24 mouse cellular contexts compared by ENCODE assay signal in genomic region chr17:26635951-26636350, GRCm38 (mm10). TPM values are rescaled to one million over a fixed set of nuclear protein-coding genes. Genes with fewer than 3 reads are reported as not detected.
DNase-seq lines count a peak whose midpoint lies in the region; ATAC-seq and TF ChIP-seq lines count a peak whose summit lies in the region.
"Had no signal": no experiment of that assay in that cellular context is flagged by ENCODE, and none has a peak within 500 bp of the region (broad histone marks: within the 10 kb centered on the region; RNA-seq: fewer than 3 reads in every experiment).

No protein-coding gene starts in this region.

- 81% methylated on average over 7 of the region's 7 CpGs for WGBS in kidney, postnatal 0 days
- 62% methylated on average over 7 of the region's 7 CpGs for WGBS in liver, embryonic 16.5 days (ENCODE audit: insufficient replicate concordance)
- 66% methylated on average over 7 of the region's 7 CpGs for WGBS in liver, postnatal 0 days (ENCODE audit: insufficient replicate concordance)

- H3K9ac ChIP-seq in kidney, postnatal 0 days (ENCODE audit: low read depth, low read length): no peak overlapping the region
- no peak overlapping the region for H3K9ac ChIP-seq in liver, embryonic 16.5 days (ENCODE audit: low read depth, low read length)
- no peak overlapping the region for H3K9ac ChIP-seq in liver, postnatal 0 days (replicated peaks)
- H3K9ac ChIP-seq: embryonic facial prominence, embryonic 12.5 days; forebrain, embryonic 13.5 days; forebrain, embryonic 15.5 days; forebrain, postnatal 0 days had no signal

- no peak for TF ChIP-seq EP300 in liver, postnatal 0 days (IDR thresholded peaks at IDR 0.05; ENCODE audit: low read depth)

- H3K27ac ChIP-seq in kidney, postnatal 0 days: peak overlapping the region; percentile 22; the same call in 1 of the 2 replicates
- H3K27ac ChIP-seq in liver, embryonic 16.5 days (ENCODE audit: low read length): no peak overlapping the region
- H3K27ac ChIP-seq in liver, postnatal 0 days (ENCODE audit: low read depth): no peak overlapping the region
- H3K27ac ChIP-seq: embryonic facial prominence, embryonic 10.5 days; embryonic facial prominence, embryonic 12.5 days; forebrain, embryonic 13.5 days; forebrain, embryonic 15.5 days had no signal

- DNase-seq in adrenal gland, postnatal 14 days: peak; percentile 3
- no peak for DNase-seq in adrenal gland, postnatal 4 days (ENCODE audit: low spot score in 2 of 2)
- DNase-seq in kidney, postnatal 0 days (ENCODE audit: low spot score): no peak
- no peak for DNase-seq in kidney, postnatal 25 days
- no peak for DNase-seq in liver, postnatal 0 days
- DNase-seq: adrenal gland, adult 8-10 months; adrenal gland, postnatal 25 days; B cell, adult 2 months; cerebellum, adult 11-12 months; cerebellum, adult 2 months; cerebellum, adult 9-10 months; cerebellum, postnatal 10 days; cerebellum, postnatal 25 days; forebrain, postnatal 0 days had no signal

- no peak for ATAC-seq in kidney, postnatal 0 days (replicated peaks; ENCODE audit: low FRiP score, low read depth)
- ATAC-seq in liver, embryonic 16.5 days (ENCODE audit: low read depth): peak; percentile 17; the same call in 1 of the 2 replicates
- ATAC-seq in liver, postnatal 0 days: no peak
- ATAC-seq: activated CD4-positive, CD25-positive, alpha-beta regulatory T cell, adult 4 months; CD4-positive, CD25-positive, alpha-beta regulatory T cell, adult 4 months; forebrain, embryonic 13.5 days; forebrain, embryonic 15.5 days; forebrain, postnatal 0 days; Patski had no signal

- H3K4me3 ChIP-seq in kidney, postnatal 0 days (replicated peaks; ENCODE audit: low read depth, low read length): no peak overlapping the region
- no peak overlapping the region for H3K4me3 ChIP-seq in liver, embryonic 16.5 days (ENCODE audit: low read depth, low read length)
- H3K4me3 ChIP-seq in liver, postnatal 0 days (ENCODE audit: low read depth, low read length): no peak overlapping the region
- H3K4me3 ChIP-seq: embryonic facial prominence, embryonic 10.5 days; embryonic facial prominence, embryonic 12.5 days; forebrain, embryonic 13.5 days; forebrain, embryonic 15.5 days had no signal

- 0 out of 2 replicates have a peak, but pooled peaks cover 2% of the 10 kb centered on the region for H3K4me1 ChIP-seq in kidney, postnatal 0 days (replicated peaks; ENCODE audit: insufficient read depth, low read length)
- peaks cover 4% of the 10 kb centered on the region; the same call in 1 of the 2 replicates for H3K4me1 ChIP-seq in liver, embryonic 16.5 days (ENCODE audit: control insufficient read depth, low read depth, low read length)
- H3K4me1 ChIP-seq in liver, postnatal 0 days (ENCODE audit: insufficient read depth): peaks cover 14% of the 10 kb centered on the region
- H3K4me1 ChIP-seq: embryonic facial prominence, embryonic 12.5 days; forebrain, embryonic 13.5 days; forebrain, embryonic 15.5 days had no signal

- no peaks in the 10 kb centered on the region for H3K27me3 ChIP-seq in kidney, postnatal 0 days (ENCODE audit: insufficient read depth, low read length)
- no peaks in the 10 kb centered on the region for H3K27me3 ChIP-seq in liver, embryonic 16.5 days (ENCODE audit: control insufficient read depth, insufficient read depth, low read depth, low read length)
- H3K27me3 ChIP-seq in liver, postnatal 0 days (ENCODE audit: insufficient read depth, low read length): no peaks in the 10 kb centered on the region
- H3K27me3 ChIP-seq: CH12.LX; embryonic facial prominence, embryonic 12.5 days; forebrain, embryonic 13.5 days; forebrain, embryonic 15.5 days; Patski had no signal

- H3K4me2 ChIP-seq in kidney, postnatal 0 days (ENCODE audit: low read length): no peak overlapping the region
- no peak overlapping the region for H3K4me2 ChIP-seq in liver, embryonic 16.5 days (ENCODE audit: low read depth, low read length)
- no peak overlapping the region for H3K4me2 ChIP-seq in liver, postnatal 0 days (ENCODE audit: low read depth, low read length)
- H3K4me2 ChIP-seq: embryonic facial prominence, embryonic 12.5 days; forebrain, embryonic 13.5 days; forebrain, embryonic 15.5 days had no signal

- TF ChIP-seq CTCF in kidney, postnatal 0 days (IDR thresholded peaks at IDR 0.05; ENCODE audit: low read depth): no peak
- TF ChIP-seq CTCF in liver, postnatal 0 days (IDR thresholded peaks at IDR 0.05; ENCODE audit: low read depth): no peak

- peaks cover 30% of the 10 kb centered on the region for H3K36me3 ChIP-seq in kidney, postnatal 0 days (ENCODE audit: insufficient read depth, low read length)
- peaks cover 5% of the 10 kb centered on the region; the same call in 1 of the 2 replicates for H3K36me3 ChIP-seq in liver, embryonic 16.5 days (ENCODE audit: control insufficient read depth, insufficient read depth)
- H3K36me3 ChIP-seq in liver, postnatal 0 days (replicated peaks; ENCODE audit: insufficient read depth, low read length): peaks cover 30% of the 10 kb centered on the region

- H3K9me3 ChIP-seq in kidney, postnatal 0 days (replicated peaks; ENCODE audit: low read length): no peaks in the 10 kb centered on the region
- H3K9me3 ChIP-seq in liver, embryonic 16.5 days (replicated peaks; ENCODE audit: control insufficient read depth, low read length): no peaks in the 10 kb centered on the region
- no peaks in the 10 kb centered on the region for H3K9me3 ChIP-seq in liver, postnatal 0 days (ENCODE audit: low read length)
- H3K9me3 ChIP-seq: embryonic facial prominence, embryonic 10.5 days; embryonic facial prominence, embryonic 12.5 days; forebrain, embryonic 13.5 days; forebrain, embryonic 15.5 days; G1E had no signal

RNA-seq across cellular contexts. Expression of gene Atp6v0e, which starts 27.1 kb away (rescaled TPM):
- 188 and 193 TPM in 2 replicates for total RNA-seq in adrenal gland, postnatal 14 days (2021)
- 100 to 1,000 TPM; 141 to 142 TPM for total RNA-seq in adrenal gland, postnatal 4 days (2021)
- 459 and 492 TPM in 2 replicates for polyA plus RNA-seq in kidney, postnatal 0 days (2015; fragmentation: Nextera tagmentation; extraction: Ambion mirVana)
- polyA plus RNA-seq in liver, embryonic 16.5 days (2015; fragmentation: Nextera tagmentation; extraction: Ambion mirVana): 136 and 143 TPM in 2 replicates
- 122 and 126 TPM in 2 replicates for polyA plus RNA-seq in liver, postnatal 0 days (2015; fragmentation: Nextera tagmentation; extraction: Ambion mirVana)
